Mouse (Mus musculus) splenic B cell, adult 2 months (primary cell): Measurements from ENCODE around the gene Pcyt2.

Source experiments
- DNase-seq: peaks from one replicate; pipeline ENCODE4 v3.0.0-alpha.2; 2011; ENCODE audit warnings: low read depth, low spot score
- H3K27me3 ChIP-seq: 2 replicates; pipeline ENCODE4 v1.6.1; 2012; ENCODE audit warnings: mild to moderate bottlenecking, low read length, moderate library complexity, mixed read lengths; ENCODE audit not compliant: control insufficient read depth, poor library complexity, insufficient read depth, severe bottlenecking
- H3K36me3 ChIP-seq: 2 replicates; pipeline ENCODE4 v1.6.1; 2012; ENCODE audit warnings: mild to moderate bottlenecking, low read length, moderate library complexity, mixed read lengths; ENCODE audit not compliant: control insufficient read depth, poor library complexity, insufficient read depth, severe bottlenecking

Pcyt2 gene

GRCm38 (mm10) chr11:120572752-120573584, 44.8 kb downstream of the Pcyt2 start, which contains the start of gene P4hb:
TSS of gene P4hb (minus strand) at chr11:120573253.
- Histone ChIP-seq H3K36me3 (peaks cover 8% of the 10 kb centered on the region), H3K27me3 (no peaks in the 10 kb centered on the region)
- peak; percentile 99 for DNase-seq

DNA sequence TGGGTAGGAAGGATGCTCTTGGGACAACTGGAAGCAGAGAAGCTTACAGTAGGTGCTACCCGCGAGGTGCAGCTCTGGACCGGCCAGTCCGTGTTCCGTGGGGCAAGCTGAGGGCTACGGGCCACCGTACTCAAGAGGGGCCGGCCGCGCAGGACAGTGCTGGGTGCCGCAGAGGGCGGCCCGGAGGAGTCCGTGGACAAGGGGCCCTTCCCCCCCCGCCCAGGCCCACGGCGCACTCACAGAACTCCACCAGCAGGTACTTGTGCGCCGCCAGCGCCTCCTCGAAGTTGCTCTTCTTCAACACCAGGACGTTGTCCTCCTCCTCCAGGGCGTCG, 45.4 kb downstream of the Pcyt2 start:
- DNase-seq, result no peak
- H3K27me3 ChIP-seq, result no peaks in the 10 kb centered on the region
- peaks cover 4% of the 10 kb centered on the region; the same call in 1 of the 2 replicates for H3K36me3 ChIP-seq

GRCm38 (mm10) chr11:120571754-120572416, 45.9 kb downstream of the Pcyt2 start:
- no peak for DNase-seq
- H3K27me3 ChIP-seq, result no peaks in the 10 kb centered on the region
- peaks cover 4% of the 10 kb centered on the region for H3K36me3 ChIP-seq

GRCm38 (mm10) chr11:120571122-120571521, 46.6 kb downstream of the Pcyt2 start:
- DNase-seq, result no peak
- Histone ChIP-seq H3K36me3 (peaks cover 4% of the 10 kb centered on the region), H3K27me3 (no peaks in the 10 kb centered on the region)

DNA sequence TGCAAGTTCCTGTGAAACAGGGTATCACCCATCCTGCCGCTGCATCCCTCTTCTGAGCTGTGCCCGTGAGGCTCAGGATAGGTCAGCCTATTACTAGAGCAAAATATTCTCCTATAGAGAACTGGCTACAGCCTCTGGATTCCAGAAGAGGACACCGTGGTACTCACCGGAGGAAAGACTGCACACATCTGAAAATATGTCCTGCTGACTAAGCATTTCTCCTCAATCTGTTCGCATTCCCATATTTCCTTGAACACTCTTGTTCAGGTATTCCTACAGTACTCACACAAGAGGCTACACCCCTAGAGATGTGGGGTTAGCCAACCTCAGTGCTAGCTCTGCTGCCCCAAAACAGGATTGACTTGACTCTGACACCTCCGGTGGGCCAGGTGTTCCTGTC, 49.4 kb downstream of the Pcyt2 start:
- H3K36me3 ChIP-seq, result peaks cover 12% of the 10 kb centered on the region
- no peaks in the 10 kb centered on the region for H3K27me3 ChIP-seq
- no peak for DNase-seq

DNA sequence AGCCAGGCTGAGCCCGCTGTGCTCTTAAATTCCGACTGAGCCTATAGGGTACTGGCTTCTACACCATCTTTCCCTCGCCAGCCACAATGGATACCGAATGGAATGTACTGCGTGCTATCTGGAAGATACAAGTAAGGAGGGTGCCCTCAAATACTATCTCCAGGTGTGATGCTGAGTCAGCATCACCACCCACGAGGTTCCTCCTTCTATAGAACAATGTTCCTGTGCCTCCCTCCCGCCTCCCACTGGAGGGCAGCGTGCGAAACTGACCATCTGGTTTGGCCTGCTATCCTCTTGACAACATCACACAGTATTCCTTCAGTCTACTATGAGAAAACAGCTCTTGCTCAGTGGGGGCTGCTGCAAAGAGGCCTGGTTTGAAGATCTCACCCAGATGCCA, 52.6 kb downstream of the Pcyt2 start:
- DNase-seq, result no peak
- Histone ChIP-seq H3K36me3 (peaks cover 32% of the 10 kb centered on the region), H3K27me3 (no peaks in the 10 kb centered on the region)

GRCm38 (mm10) chr11:120562949-120563348, 54.8 kb downstream of the Pcyt2 start:
- H3K36me3 ChIP-seq, result peaks cover 28% of the 10 kb centered on the region
- H3K27me3 ChIP-seq, result no peaks in the 10 kb centered on the region
- no peak for DNase-seq

DNA sequence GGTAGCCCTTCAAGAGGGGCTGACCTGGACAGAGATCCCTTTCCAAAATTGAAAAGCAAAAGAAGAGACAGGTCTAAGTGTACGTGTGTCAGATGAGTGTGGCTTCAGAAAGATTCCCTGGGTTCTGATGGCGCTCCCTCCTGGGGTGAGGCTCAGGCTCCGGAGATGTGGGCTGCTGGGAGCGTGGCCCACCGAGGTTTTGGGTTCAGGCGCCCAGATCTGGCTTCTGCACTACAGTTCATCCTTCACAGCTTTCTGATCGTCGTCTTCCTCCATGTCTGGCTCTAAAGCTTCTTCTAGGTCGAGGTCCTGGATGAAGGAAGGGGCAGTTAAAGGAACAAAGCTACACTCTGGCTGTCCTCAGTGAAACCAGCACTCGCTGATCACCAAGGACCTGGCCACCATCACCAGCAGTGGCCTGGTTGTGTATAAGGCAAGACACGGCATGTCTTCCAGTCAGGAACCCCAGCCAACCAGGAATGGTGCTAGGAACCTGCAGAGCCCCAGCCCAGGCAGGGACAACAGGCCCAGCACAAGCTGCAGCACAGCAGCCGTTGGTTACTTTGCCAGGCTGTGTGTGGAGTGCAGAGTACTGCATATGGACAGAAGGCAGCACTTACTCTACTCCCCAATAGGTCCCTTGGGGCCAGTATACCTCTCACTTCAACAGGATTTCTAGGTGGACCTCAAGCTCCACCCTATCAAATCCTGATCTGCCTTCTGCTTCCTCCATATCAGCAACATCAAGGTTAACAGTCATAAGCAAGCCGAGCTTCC, 56.6 kb downstream of the Pcyt2 start:
- no peak for DNase-seq
- H3K27me3 ChIP-seq, result no peaks in the 10 kb centered on the region

More for the DNA sequence above, 56.6 kb downstream of the Pcyt2 start:
- peaks cover 28% of the 10 kb centered on the region for H3K36me3 ChIP-seq
